Mouse (Mus musculus): ENCODE data around the gene Ltbr.
"Not testable (repeated sequence)": the region's sequence is repeated elsewhere in the genome, so short reads cannot be mapped to it uniquely, and the experiment has no call there.

Ltbr gene

GRCm38 (mm10) chr6:125312171-125312570 lies 1.5 kb downstream of the Ltbr start:
- DNase-seq (ENCODE audit: low spot score in 2 of 2), result no peak

GRCm38 (mm10) chr6:125309406-125309805 lies 4.3 kb downstream of the Ltbr start:
- DNase-seq (ENCODE audit: low spot score in 2 of 2), result no peak

- no peak for DNase-seq (ENCODE audit: low spot score in 2 of 2)
These were observed 4.8 kb downstream of the Ltbr start for GRCm38 (mm10) chr6:125308921-125309320.

- no peak for DNase-seq (ENCODE audit: low spot score in 2 of 2)
These were observed 6.6 kb downstream of the Ltbr start for GRCm38 (mm10) chr6:125307091-125307490.

GRCm38 (mm10) chr6:125305465-125305864 lies 8.2 kb downstream of the Ltbr start:
- no peak for DNase-seq (ENCODE audit: low spot score in 2 of 2)

GRCm38 (mm10) chr6:125304408-125304807 lies 9.3 kb downstream of the Ltbr start:
- DNase-seq (ENCODE audit: low spot score in 2 of 2), result not testable (repeated sequence)

GRCm38 (mm10) chr6:125303242-125303641 lies 10.4 kb downstream of the Ltbr start:
- DNase-seq (ENCODE audit: low spot score in 2 of 2), result no peak

- no peak for DNase-seq (ENCODE audit: low spot score in 2 of 2)
These were observed 11.3 kb downstream of the Ltbr start for GRCm38 (mm10) chr6:125302231-125302982.

GRCm38 (mm10) chr6:125300982-125301381 lies 12.7 kb downstream of the Ltbr start:
- no peak for DNase-seq (ENCODE audit: low spot score in 2 of 2)

- DNase-seq (ENCODE audit: low spot score in 2 of 2), result no peak
These were observed 16.4 kb downstream of the Ltbr start for GRCm38 (mm10) chr6:125297149-125297820.

GRCm38 (mm10) chr6:125294049-125294448 lies 19.6 kb downstream of the Ltbr start:
- DNase-seq (ENCODE audit: low spot score in 2 of 2), result no peak

GRCm38 (mm10) chr6:125292256-125292655 lies 21.4 kb downstream of the Ltbr start:
- no peak for DNase-seq (ENCODE audit: low spot score in 2 of 2)

GRCm38 (mm10) chr6:125291329-125291728 lies 22.4 kb downstream of the Ltbr start:
- DNase-seq (ENCODE audit: low spot score in 2 of 2), result no peak

- no peak for DNase-seq (ENCODE audit: low spot score in 2 of 2)
These were observed 25.0 kb downstream of the Ltbr start for GRCm38 (mm10) chr6:125288730-125289129.

- DNase-seq (ENCODE audit: low spot score in 2 of 2), result no peak
These were observed 26.7 kb downstream of the Ltbr start for GRCm38 (mm10) chr6:125286944-125287343.

GRCm38 (mm10) chr6:125285890-125286289 lies 27.8 kb downstream of the Ltbr start, which contains the start of gene Tuba3a:
Gene Tuba3a (minus strand): TSS chr6:125286042.
- no peak for DNase-seq (ENCODE audit: low spot score in 2 of 2)

GRCm38 (mm10) chr6:125284751-125285150 lies 28.9 kb downstream of the Ltbr start:
- no peak for DNase-seq (ENCODE audit: low spot score in 2 of 2)

- no peak for DNase-seq (ENCODE audit: low spot score in 2 of 2)
These were observed 29.4 kb downstream of the Ltbr start for GRCm38 (mm10) chr6:125284250-125284649.

- not testable (repeated sequence) for DNase-seq (ENCODE audit: low spot score in 2 of 2)
These were observed 31.0 kb downstream of the Ltbr start for GRCm38 (mm10) chr6:125282721-125283120.

- DNase-seq (ENCODE audit: low spot score in 2 of 2), result no peak
These were observed 34.0 kb downstream of the Ltbr start for GRCm38 (mm10) chr6:125279729-125280128.

GRCm38 (mm10) chr6:125274841-125275563 lies 38.7 kb downstream of the Ltbr start:
- no peak for DNase-seq (ENCODE audit: low spot score in 2 of 2)

- DNase-seq (ENCODE audit: low spot score in 2 of 2), result no peak
These were observed 41.4 kb downstream of the Ltbr start for GRCm38 (mm10) chr6:125272228-125272785.
